Mouse (Mus musculus) myocyte (in vitro differentiated cells): ENCODE measurements around the gene Olfr729.

ENCODE experiments used
- CEBPB ChIP-seq: IDR thresholded peaks from 2 replicates; pipeline ENCODE4 v1.6.1; 2011; ENCODE audit warnings: mild to moderate bottlenecking, moderate library complexity; ENCODE audit not compliant: poor library complexity, insufficient read depth, severe bottlenecking
- E2F4 ChIP-seq: IDR thresholded peaks from one replicate; pipeline ENCODE4 v1.6.1; 2011; ENCODE audit warnings: mild to moderate bottlenecking, control low read depth, moderate library complexity; ENCODE audit not compliant: insufficient read depth
- MAX ChIP-seq: IDR thresholded peaks from one replicate; pipeline ENCODE4 v1.6.1; 2011; ENCODE audit warnings: low read depth, mild to moderate bottlenecking, control low read depth
- MYOD1 ChIP-seq, 3 experiments: IDR thresholded peaks; one replicate each; pipeline ENCODE4 v1.6.1; 2011; ENCODE audit warnings: control low read depth in 2 of 3, low read depth in 2 of 3, mild to moderate bottlenecking in 2 of 3, moderate library complexity in 1 of 3; ENCODE audit not compliant: insufficient read length in 2 of 3, control insufficient read depth in 1 of 3
- MYOG ChIP-seq, 3 experiments: IDR thresholded peaks; one replicate each; pipeline ENCODE4 v1.6.1; 2011; ENCODE audit warnings: control low read depth in 2 of 3, low read depth in 2 of 3, mild to moderate bottlenecking in 2 of 3; ENCODE audit not compliant: insufficient read length in 2 of 3, control insufficient read depth in 1 of 3, insufficient read depth in 1 of 3
- POLR2A ChIP-seq: IDR thresholded peaks from one replicate; pipeline ENCODE4 v1.6.1; 2011; ENCODE audit warnings: low read depth, mild to moderate bottlenecking, control low read depth, moderate library complexity; ENCODE audit not compliant: insufficient read length
- POLR2AphosphoS2 ChIP-seq: IDR thresholded peaks from one replicate; pipeline ENCODE4 v1.6.1; 2011; ENCODE audit warnings: low read depth, control low read depth; ENCODE audit not compliant: insufficient read length
- REST ChIP-seq: IDR thresholded peaks from one replicate; pipeline ENCODE4 v1.6.1; 2011; ENCODE audit warnings: mild to moderate bottlenecking, control low read depth, moderate library complexity; ENCODE audit not compliant: insufficient read depth, insufficient read length
- TCF12 ChIP-seq: IDR thresholded peaks from one replicate; pipeline ENCODE4 v1.6.1; 2011; ENCODE audit warnings: mild to moderate bottlenecking, control low read depth; ENCODE audit not compliant: poor library complexity, insufficient read depth, severe bottlenecking
- TCF3 ChIP-seq: IDR thresholded peaks from one replicate; pipeline ENCODE4 v1.6.1; 2011; ENCODE audit warnings: low read depth, control low read depth; ENCODE audit not compliant: insufficient read length
- USF1 ChIP-seq: IDR thresholded peaks from one replicate; pipeline ENCODE4 v1.6.1; 2011; ENCODE audit warnings: low read depth, mild to moderate bottlenecking, control low read depth, moderate library complexity

GRCm38 (mm10) chr14:50152810-50153209, at the start of gene Olfr729:
- TF ChIP-seq MYOD1 (IDR thresholded peaks at IDR 0.05; ENCODE audit: control insufficient read depth in 1 of 3, insufficient read length in 2 of 3, low read depth in 2 of 3): no peak
- no peak for TF ChIP-seq POLR2A
- TF ChIP-seq USF1: no peak
- no peak for TF ChIP-seq MAX
- TF ChIP-seq MYOG (IDR thresholded peaks at IDR 0.05; ENCODE audit: control insufficient read depth in 1 of 3, insufficient read depth in 1 of 3, insufficient read length in 2 of 3, low read depth in 2 of 3): no peak
- no peak for TF ChIP-seq REST
- no peak for TF ChIP-seq TCF12
- no peak for TF ChIP-seq POLR2AphosphoS2
- TF ChIP-seq E2F4: no peak
- TF ChIP-seq CEBPB: no peak
- TF ChIP-seq TCF3: no peak
